Mouse (Mus musculus): ENCODE measurements around the gene Tmco4. TPM values are rescaled to one million over a fixed set of nuclear protein-coding genes. Genes with fewer than 3 reads are reported as not detected.

Tmco4 gene
- polyA plus RNA-seq, 1 experiment from 2014 or later: 5.5 TPM

DNA sequence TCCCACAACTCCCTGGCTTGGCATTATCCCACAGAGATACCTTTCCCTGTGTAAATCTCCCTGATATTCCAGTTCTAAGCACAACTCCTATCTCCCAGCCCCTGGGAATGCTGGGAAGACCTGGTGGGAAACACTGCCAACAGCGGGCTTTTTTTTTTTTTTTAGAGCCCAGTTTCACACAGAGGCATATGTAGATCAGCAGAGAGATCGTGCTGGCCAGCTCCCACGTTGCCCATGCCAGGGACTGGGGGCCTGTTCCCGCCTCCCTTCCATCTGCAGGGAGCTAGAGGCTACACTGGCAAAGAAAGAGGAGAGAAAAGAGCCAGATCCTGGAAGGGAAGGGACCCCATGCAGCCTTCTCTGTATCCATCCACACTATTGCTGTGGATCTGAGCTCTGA, 95.6 kb downstream of the Tmco4 start:
- 32% methylated on average over 4 of the region's 4 CpGs for WGBS
- no peak overlapping the region for H3K4me3 ChIP-seq
- H3K4me1 ChIP-seq: no peaks in the 10 kb centered on the region
- H3K4me2 ChIP-seq: no peak overlapping the region
- H3K27me3 ChIP-seq: peaks cover 35% of the 10 kb centered on the region
- H3K9ac ChIP-seq: no peak overlapping the region
- ATAC-seq (ENCODE audit: insufficient number of reproducible peaks, low FRiP score, low TSS enrichment, low read depth): no peak
- no peak overlapping the region for H3K27ac ChIP-seq
- H3K9me3 ChIP-seq: no peaks in the 10 kb centered on the region
- no peaks in the 10 kb centered on the region for H3K36me3 ChIP-seq

DNA sequence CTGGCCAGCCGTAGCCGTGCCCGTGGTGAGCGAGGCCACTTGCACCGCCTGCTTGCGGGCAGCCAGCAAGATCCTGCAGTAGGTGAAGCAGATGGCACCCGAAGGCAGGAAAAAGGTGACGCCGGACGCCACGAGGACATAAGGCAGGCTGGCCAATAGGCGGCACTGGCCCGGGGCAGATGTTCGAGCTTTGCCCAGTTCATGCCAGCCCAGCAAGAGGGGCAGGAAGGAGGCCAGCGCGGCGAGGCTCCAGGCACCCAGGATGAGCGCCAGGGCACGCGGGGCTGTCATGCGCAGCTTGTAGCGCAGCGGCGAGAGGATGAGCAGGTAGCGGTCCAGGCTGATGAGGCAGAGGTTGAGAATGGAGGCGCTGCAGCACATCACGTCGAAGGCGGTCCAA, 101.4 kb downstream of the Tmco4 start:
- Histone ChIP-seq H3K9ac (no peak overlapping the region), H3K9me3 (no peaks in the 10 kb centered on the region), H3K36me3 (no peaks in the 10 kb centered on the region), H3K27ac (no peak overlapping the region), H3K4me3 (peak overlapping the region; percentile 56), H3K4me1 (peaks cover 24% of the 10 kb centered on the region), H3K4me2 (peak overlapping the region; percentile 95), H3K27me3 (peaks cover 69% of the 10 kb centered on the region)
- WGBS: 23% methylated on average over 29 of the region's 29 CpGs
- no peak for ATAC-seq (ENCODE audit: insufficient number of reproducible peaks, low FRiP score, low TSS enrichment, low read depth)

DNA sequence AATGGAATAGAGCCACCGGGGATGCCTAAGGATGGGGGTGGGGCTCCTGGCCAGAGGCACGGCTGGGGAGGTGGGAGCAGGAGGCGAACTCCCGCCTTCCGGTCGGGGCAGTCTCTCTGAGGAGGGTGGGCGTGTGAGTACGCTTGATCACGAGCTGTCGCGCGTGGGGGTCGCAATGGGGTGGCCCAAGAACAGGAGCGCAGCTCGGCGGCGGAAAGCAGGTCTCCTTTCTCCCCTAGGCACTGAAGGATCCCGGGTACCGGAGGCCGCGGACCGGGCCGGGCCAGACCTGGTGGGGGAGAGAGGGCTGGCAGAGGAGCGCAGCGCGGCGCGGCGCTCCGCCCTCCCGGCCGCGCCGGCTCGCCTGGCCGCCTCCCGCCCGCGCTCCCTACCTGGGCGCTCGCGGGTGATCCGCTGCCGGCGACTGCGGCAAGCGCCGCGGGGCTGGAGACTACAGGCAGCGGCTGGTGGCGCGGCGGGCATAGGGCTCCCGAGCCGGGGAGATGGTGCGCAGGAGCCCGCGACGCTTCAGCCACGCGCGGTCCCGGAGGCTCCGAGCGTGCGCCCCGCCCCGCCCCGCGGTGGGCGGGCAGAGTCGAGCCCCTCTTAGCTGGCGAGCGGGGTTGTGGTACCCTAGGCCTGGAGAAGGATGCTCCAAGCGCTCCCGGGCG, 102.5 kb downstream of the Tmco4 start, which contains the start of gene Htr6:
Htr6 (minus strand) TSS at position 530 of the 671 bp plus-strand sequence.
- Histone ChIP-seq H3K9ac (peak within 1 kb of the TSS; percentile 37; the same call in 1 of the 2 replicates), H3K4me1 (peaks cover 24% of the 10 kb centered on the region), H3K27me3 (peaks cover 61% of the 10 kb centered on the region), H3K4me3 (peak within 1 kb of the TSS; percentile 56), H3K36me3 (no peaks in the 10 kb centered on the region), H3K9me3 (no peaks in the 10 kb centered on the region), H3K27ac (no peak within 1 kb of the TSS), H3K4me2 (peak within 1 kb of the TSS; percentile 95)
- under 1% methylated on average over 63 of the region's 77 CpGs for WGBS
- ATAC-seq (ENCODE audit: insufficient number of reproducible peaks, low FRiP score, low TSS enrichment, low read depth): no peak

DNA sequence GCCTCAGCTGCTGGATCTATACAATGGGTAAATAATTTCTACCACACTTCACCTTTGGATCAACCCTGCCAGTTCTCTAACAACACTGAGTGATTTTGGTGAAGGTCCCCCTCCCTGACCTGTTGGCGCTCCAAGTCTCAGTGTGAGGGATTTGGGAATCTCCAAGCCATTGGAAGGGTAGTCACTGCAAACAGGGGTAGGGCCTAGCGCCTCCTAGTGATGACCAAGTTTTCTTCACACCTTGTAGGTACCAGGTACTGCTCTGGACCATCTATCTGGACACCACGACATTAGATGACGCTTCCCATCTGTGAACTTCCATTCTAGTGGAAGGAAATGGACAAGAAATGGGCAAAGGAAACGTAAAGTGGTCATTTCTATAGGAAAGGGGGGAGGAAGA, 103.2 kb downstream of the Tmco4 start:
- peak overlapping the region; percentile 56; the same call in 1 of the 2 replicates for H3K4me3 ChIP-seq
- H3K9ac ChIP-seq: no peak overlapping the region
- peak overlapping the region; percentile 95; the same call in 1 of the 2 replicates for H3K4me2 ChIP-seq
- ATAC-seq (ENCODE audit: insufficient number of reproducible peaks, low FRiP score, low TSS enrichment, low read depth): no peak
- 18% methylated on average over 5 of the region's 5 CpGs for whole genome bisulfite sequencing
- H3K4me1 ChIP-seq: peaks cover 24% of the 10 kb centered on the region
- peaks cover 56% of the 10 kb centered on the region for H3K27me3 ChIP-seq
- H3K36me3 ChIP-seq: no peaks in the 10 kb centered on the region
- H3K27ac ChIP-seq: no peak overlapping the region
- no peaks in the 10 kb centered on the region for H3K9me3 ChIP-seq

DNA sequence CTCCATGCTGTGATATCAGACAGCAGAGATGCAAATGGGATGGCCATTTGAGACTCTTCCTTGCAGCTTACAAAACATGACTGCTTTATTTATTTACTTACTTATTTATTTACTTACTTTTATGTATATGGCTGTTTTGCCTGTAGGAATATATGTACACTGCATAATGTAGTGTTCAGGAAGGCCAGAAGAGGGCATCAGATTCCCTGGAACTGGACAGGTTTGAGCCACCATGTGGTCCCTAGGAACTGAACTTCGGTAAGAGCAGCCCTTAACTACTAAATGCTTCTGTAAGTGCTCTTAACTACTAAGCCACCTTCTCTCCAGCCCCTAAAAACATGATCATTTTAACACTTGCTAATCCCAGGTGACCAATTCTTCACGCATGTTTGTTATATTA, 105.6 kb downstream of the Tmco4 start:
- no peak overlapping the region for H3K27ac ChIP-seq
- H3K36me3 ChIP-seq: peaks cover 3% of the 10 kb centered on the region; the same call in 1 of the 2 replicates
- ATAC-seq (ENCODE audit: insufficient number of reproducible peaks, low FRiP score, low TSS enrichment, low read depth): no peak
- H3K9ac ChIP-seq: no peak overlapping the region
- H3K4me2 ChIP-seq: no peak overlapping the region
- 21% methylated on average over 2 of the region's 2 CpGs for WGBS
- H3K4me3 ChIP-seq: no peak overlapping the region
- H3K4me1 ChIP-seq: peaks cover 35% of the 10 kb centered on the region
- peaks cover 44% of the 10 kb centered on the region for H3K27me3 ChIP-seq
- H3K9me3 ChIP-seq: no peaks in the 10 kb centered on the region

DNA sequence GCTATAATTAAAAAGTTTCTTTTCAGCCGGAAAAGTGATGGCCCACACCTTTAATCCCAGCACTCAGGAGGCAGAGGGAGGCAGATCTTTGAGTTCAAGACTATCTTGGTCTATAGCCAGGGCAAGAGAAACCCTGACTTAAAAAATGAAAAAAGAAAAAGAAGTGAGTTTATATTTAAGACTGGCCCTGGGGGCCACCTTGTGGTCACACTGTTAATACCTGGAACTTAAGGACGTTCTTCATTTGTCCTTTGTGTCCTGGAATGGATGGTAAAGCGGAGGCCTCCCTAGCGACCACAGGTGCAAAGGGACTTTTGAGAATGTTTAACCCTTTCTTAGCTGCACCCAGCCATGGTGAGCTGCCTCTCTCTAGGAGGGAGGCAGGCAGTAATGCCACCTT, 106.0 kb downstream of the Tmco4 start:
- no peaks in the 10 kb centered on the region for H3K9me3 ChIP-seq
- WGBS: 8% methylated on average over 4 of the region's 4 CpGs
- H3K27me3 ChIP-seq: peaks cover 40% of the 10 kb centered on the region
- no peak overlapping the region for H3K4me3 ChIP-seq
- no peak overlapping the region for H3K27ac ChIP-seq
- H3K4me2 ChIP-seq: no peak overlapping the region
- no peak for ATAC-seq (ENCODE audit: insufficient number of reproducible peaks, low FRiP score, low TSS enrichment, low read depth)
- peaks cover 38% of the 10 kb centered on the region for H3K4me1 ChIP-seq
- H3K9ac ChIP-seq: no peak overlapping the region
- H3K36me3 ChIP-seq: peaks cover 3% of the 10 kb centered on the region; the same call in 1 of the 2 replicates

DNA sequence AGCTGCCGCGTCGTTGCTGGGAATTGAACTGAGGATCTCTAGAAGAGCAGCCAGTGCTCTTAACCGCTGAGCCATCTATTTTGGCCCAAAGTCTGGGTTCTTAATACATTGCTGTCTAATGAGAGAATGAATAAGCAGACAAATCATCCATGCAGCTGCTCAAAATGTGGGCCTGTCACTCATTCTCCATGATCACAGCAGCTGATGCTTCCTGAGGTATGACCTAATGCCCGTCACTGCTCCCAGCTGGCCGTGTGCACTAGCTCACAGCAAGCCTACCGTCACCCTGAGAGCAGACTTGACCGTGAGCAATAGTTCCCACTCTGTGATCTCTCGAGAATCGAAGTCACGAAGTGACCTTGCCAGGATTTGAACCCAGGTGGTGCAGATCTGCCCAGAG, 106.8 kb downstream of the Tmco4 start:
- Histone ChIP-seq H3K4me2 (no peak overlapping the region), H3K36me3 (peaks cover 6% of the 10 kb centered on the region), H3K4me3 (no peak overlapping the region), H3K27me3 (peaks cover 33% of the 10 kb centered on the region), H3K9me3 (no peaks in the 10 kb centered on the region), H3K27ac (no peak overlapping the region), H3K4me1 (peaks cover 31% of the 10 kb centered on the region), H3K9ac (no peak overlapping the region)
- ATAC-seq (ENCODE audit: insufficient number of reproducible peaks, low FRiP score, low TSS enrichment, low read depth): no peak
- 78% methylated on average over 11 of the region's 11 CpGs for WGBS

DNA sequence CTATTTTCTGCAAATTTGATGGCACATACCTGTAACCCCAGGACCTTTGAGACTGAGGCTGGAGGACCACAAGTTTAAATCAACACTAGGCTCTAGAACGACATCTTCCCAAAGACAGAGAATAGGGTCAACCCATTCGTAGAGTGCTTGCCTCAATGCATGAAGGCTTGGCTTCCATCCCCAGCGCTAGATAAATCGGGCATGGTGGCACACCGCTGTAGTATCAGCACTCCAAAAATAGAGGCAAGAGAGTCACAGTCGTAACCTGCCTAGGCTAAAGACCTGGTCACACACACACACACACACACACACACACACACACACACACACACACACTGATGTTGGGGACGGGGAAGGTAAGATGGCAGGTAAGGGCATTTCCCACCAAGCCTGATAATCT, 107.6 kb downstream of the Tmco4 start:
- Histone ChIP-seq H3K9ac (no peak overlapping the region), H3K27me3 (peaks cover 24% of the 10 kb centered on the region), H3K27ac (no peak overlapping the region), H3K4me1 (peaks cover 23% of the 10 kb centered on the region), H3K4me2 (no peak overlapping the region), H3K36me3 (peaks cover 14% of the 10 kb centered on the region), H3K4me3 (no peak overlapping the region), H3K9me3 (no peaks in the 10 kb centered on the region)
- no peak for ATAC-seq (ENCODE audit: insufficient number of reproducible peaks, low FRiP score, low TSS enrichment, low read depth)
- 93% methylated on average over 7 of the region's 7 CpGs for WGBS

DNA sequence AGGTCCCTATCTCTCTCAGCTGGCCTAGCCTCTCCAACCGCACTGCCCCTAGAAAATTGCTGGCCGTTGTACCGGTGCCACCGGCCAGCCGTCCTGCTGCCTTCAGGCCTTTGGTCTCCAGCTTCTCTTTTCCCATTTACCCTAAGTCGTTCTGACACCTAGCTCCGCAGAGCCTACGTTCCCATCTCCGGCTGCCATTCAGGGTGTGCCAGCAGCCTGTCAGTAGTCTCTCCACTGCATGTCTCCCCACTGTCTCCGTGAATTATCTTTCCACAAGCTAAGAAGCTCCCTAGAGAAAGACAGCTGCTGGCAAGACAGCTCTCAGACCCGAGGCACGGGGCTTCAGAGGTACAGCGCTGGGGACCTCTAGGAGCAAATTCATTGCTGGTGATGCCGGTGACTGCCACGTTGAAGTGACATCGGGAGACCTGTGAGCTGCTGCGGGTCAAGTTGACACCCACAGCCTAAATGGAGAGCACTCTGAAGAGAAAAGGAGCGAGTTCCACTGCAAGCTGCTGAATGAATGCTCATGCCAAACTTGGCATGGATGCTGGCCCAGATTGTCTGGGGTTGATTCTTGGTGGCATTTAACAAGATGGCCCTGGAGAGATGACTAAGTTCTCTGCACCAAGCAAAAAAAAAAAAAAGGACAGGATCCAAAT, 108.7 kb downstream of the Tmco4 start:
- Histone ChIP-seq H3K4me3 (no peak overlapping the region), H3K36me3 (peaks cover 15% of the 10 kb centered on the region), H3K27me3 (peaks cover 13% of the 10 kb centered on the region), H3K9ac (no peak overlapping the region), H3K27ac (no peak overlapping the region), H3K4me2 (no peak overlapping the region), H3K4me1 (peaks cover 17% of the 10 kb centered on the region), H3K9me3 (no peaks in the 10 kb centered on the region)
- WGBS: 74% methylated on average over 18 of the region's 18 CpGs
- no peak for ATAC-seq (ENCODE audit: insufficient number of reproducible peaks, low FRiP score, low TSS enrichment, low read depth)

DNA sequence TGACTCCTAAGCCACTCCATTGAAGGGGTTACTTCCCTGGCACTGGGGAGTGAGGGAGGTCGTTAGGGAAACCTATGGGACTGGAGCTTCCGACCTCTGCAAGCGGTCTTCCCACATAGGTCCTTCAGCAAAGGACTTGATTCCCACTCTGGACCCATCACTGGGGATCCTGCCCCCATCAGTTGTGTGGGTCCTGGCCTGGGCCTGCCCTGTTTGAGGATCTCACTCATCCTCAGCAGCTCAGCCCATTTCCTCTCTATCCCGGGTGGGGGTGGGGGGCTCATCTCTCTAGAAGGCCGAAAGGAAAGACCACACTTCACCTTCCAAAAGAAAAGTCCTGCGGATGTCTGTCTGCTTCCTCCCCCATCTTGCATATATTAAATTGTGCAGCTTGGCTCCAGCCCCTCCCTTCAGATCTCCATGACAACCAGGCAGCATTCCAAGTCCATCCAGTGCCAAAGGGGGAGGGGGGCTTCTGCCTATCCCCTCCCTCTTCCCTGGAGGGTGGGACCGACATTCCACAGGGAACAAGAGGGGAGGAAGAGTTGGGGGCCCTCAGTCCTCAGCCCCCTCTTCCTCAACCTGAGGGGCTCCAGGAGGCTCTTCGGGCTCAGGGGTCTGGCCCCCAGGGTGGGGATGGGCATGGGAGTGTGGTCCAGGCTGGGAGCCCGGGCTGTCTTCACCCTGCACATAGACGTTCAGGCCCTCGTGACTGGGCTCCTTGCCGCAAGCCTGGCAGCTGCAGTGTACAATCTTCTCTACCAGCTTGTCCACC, 110.3 kb downstream of the Tmco4 start:
- Histone ChIP-seq H3K9ac (no peak overlapping the region), H3K4me2 (no peak overlapping the region), H3K27me3 (peaks cover 3% of the 10 kb centered on the region; the same call in 1 of the 2 replicates), H3K36me3 (peaks cover 15% of the 10 kb centered on the region), H3K4me1 (peaks cover 20% of the 10 kb centered on the region), H3K9me3 (no peaks in the 10 kb centered on the region), H3K27ac (no peak overlapping the region), H3K4me3 (no peak overlapping the region)
- no peak for ATAC-seq (ENCODE audit: insufficient number of reproducible peaks, low FRiP score, low TSS enrichment, low read depth)
- 31% methylated on average over 12 of the region's 12 CpGs for WGBS

DNA sequence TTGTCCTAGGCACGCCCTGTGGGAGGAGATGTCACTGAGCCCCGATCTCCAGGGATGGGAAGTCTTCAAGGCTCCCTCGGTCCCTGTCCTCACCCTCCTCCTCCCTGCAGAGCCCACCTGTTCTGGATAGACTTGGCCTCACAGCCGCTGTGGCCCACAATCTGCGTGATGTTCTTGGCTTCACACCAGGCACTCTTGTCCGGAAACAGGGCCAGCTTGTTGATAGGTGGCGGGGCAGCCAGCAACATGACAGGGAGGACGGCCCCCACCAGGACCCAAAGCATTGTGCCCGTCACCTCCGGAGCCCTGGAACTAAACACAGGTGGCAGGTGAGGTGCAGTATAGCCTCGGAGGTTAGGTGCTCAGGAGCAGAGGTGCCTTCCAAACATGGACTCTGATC, 112.6 kb downstream of the Tmco4 start:
- Histone ChIP-seq H3K4me1 (peaks cover 30% of the 10 kb centered on the region), H3K27me3 (peaks cover 2% of the 10 kb centered on the region; the same call in 1 of the 2 replicates), H3K4me2 (no peak overlapping the region), H3K36me3 (peaks cover 15% of the 10 kb centered on the region), H3K9me3 (no peaks in the 10 kb centered on the region), H3K27ac (no peak overlapping the region), H3K9ac (no peak overlapping the region), H3K4me3 (no peak overlapping the region)
- WGBS: 75% methylated on average over 11 of the region's 11 CpGs
- ATAC-seq (ENCODE audit: insufficient number of reproducible peaks, low FRiP score, low TSS enrichment, low read depth): no peak

DNA sequence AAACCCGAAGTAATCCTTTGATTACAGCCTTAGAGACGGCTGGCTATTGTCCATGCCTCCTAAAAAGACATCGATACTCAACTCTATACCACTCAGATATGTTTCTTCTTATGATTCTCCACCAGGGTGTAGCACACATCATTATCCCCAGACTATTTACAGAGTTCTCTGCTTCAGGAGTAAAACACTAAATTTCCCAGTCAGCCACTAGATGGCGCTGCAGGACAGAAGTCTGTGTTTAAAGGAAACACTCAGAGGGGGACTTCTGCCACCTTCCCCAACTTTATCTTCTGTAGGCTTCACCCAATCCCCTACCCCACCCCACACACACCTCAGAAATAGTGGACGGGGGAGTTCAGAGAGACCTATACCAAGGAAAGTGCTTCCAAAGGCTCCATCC, 113.3 kb downstream of the Tmco4 start:
- Histone ChIP-seq H3K4me2 (no peak overlapping the region), H3K4me3 (no peak overlapping the region), H3K9ac (no peak overlapping the region), H3K36me3 (peaks cover 15% of the 10 kb centered on the region), H3K27ac (no peak overlapping the region), H3K9me3 (no peaks in the 10 kb centered on the region), H3K4me1 (peaks cover 37% of the 10 kb centered on the region), H3K27me3 (peaks cover 7% of the 10 kb centered on the region)
- no peak for ATAC-seq (ENCODE audit: insufficient number of reproducible peaks, low FRiP score, low TSS enrichment, low read depth)
- WGBS: 17% methylated on average over 5 of the region's 5 CpGs
